Mouse (Mus musculus) fibroblast of lung, adult 2 months (primary cell): ENCODE data around the gene Tmem98.

ENCODE experiments used
- DNase-seq: peaks from one replicate; pipeline ENCODE4 v3.0.0-alpha.2; 2011; ENCODE audit warnings: low read depth

The Tmem98 gene

DNA sequence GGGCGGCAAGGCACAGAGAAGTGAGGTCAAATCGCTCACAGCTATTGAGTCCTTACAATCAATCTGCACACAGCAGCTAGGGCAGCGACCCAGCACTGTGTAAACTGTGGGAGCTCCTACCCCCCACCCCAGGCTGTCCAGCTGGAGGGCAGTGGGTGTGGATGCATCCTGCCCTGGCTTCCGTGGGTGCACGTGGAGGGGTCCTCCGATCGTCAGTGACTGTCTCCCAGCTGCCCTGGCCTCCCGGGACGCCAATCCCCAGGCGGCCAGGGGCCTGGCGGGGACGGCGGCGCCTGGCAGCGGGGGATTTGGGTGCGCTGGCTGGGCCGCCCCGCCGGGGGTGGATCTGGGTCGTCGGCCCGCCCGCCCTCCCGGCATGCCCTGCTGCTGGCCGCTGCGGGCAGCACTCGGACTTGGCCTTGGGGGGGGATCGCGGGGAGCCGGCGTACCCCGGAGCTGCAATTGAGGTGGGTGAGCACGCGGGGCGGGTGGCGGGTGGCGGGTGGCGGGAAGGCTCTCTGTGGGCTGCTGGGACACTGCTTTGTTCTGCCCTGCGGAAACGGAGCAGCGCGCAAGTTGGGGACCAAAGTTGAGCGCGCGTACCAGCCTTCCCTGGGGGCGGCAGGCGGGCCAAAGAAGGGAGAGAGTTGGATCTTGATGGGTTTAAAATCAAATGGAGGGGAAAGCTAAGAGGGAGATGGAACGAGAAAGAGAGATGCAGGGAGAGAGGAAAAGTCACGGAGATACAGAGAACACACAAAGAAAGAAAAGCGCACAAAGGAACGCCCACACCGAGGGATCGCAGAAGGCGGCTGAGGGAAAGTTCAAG, at the start of gene Tmem98:
Tmem98 (plus strand) TSS at position 183 of the 829 bp plus-strand sequence.
- no peak for DNase-seq

- DNase-seq: no peak
These were observed 48.5 kb upstream of the Tmem98 start for GRCm38 (mm10) chr11:80761285-80761974.

DNA sequence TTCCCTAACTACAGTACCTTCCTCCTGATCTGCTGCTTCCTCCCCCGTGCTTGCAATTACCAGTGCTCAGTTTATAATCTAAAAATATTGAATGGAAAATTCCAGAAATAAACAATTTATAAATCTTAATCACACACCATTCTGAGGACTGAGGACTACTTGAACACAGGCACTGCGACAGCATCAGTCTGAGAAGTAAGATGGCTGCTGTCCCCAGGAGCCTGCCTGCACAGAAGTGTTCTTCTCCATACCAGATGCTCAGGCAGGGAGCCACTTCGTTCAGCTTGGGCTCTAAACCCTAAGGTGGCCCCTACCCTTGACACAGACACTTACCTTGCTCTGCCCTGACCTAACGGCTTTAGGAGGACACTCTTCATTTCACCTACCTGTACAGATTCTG, 47.9 kb upstream of the Tmem98 start:
- no peak for DNase-seq

DNA sequence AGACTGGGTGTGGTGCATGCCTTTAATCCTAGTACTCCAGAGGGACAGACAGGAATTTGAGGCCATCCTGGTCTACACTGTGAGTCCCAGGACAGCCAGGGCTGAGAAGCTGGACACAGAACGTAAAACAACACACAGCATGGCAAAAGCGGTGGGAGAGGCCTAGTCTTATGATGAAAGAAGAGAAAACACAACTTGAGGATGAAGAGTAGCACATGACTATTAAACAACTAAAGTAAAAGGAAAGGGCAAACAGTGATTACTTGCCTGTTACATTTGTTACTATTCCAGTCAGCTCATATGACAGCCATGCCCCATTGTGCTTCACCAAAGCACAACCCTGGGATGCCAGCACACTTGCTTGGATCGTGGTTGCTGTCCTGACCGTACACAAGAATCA, 43.9 kb upstream of the Tmem98 start:
- DNase-seq: no peak

DNA sequence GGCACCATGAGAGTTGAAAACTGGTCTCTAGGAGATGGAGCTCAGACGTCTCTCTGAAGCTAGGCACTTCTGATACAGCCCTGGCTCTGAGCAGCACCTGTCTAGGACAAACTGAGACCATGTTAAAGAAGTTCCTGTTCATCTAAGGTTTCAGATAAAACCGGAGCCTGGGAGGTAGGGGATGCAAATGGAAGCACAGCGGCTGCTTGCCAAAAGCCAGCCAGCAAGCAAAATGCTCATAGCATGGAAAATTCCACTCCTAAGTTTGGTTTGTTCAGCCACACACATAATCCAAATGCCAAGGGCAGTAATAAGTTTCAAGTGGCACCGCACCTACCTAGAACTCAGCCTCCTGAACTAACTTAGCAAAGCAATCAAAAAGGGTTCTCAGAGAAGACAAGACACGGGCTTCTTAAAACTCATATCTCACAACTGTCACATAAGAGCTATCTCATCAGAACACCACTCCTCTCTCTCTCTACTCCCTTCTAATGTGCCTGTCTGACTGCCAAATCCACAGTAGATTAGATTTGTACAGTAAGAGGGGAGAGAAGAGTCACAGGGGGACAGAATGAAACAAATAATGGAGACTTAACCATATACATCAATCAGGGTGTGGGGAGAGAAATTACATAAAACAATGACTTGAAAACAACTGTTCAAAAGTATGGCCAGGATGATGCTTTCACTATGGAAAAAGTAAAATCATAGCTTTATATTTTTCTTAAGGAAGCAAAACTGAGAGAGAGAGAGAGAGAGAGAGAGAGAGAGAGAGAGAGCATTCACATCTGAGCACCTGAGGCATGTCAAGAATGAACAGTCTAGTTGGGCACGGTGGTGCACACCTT, 43.3 kb upstream of the Tmem98 start:
- DNase-seq: no peak

GRCm38 (mm10) chr11:80767320-80767617, 42.7 kb upstream of the Tmem98 start:
- DNase-seq: no peak

DNA sequence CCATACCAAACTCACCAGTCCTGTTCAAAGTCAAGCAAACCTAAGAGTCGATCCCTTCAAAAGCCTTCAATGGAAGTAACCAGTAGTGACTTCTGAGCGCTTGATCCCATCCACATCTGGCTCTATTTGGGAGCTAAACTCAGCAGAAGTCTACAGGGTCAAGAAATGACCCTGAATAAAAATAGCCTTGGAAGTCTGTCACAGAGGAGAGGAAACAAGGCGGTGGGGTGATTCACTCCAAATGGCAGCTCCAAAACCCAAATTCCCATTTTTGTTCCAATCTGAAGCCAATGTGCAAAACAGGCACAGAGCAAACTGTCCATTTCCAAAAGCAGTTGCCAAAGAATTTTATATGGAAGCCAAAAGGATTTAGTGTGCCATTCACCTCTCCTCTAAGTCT, 38.8 kb upstream of the Tmem98 start:
- DNase-seq: peak; percentile 73

DNA sequence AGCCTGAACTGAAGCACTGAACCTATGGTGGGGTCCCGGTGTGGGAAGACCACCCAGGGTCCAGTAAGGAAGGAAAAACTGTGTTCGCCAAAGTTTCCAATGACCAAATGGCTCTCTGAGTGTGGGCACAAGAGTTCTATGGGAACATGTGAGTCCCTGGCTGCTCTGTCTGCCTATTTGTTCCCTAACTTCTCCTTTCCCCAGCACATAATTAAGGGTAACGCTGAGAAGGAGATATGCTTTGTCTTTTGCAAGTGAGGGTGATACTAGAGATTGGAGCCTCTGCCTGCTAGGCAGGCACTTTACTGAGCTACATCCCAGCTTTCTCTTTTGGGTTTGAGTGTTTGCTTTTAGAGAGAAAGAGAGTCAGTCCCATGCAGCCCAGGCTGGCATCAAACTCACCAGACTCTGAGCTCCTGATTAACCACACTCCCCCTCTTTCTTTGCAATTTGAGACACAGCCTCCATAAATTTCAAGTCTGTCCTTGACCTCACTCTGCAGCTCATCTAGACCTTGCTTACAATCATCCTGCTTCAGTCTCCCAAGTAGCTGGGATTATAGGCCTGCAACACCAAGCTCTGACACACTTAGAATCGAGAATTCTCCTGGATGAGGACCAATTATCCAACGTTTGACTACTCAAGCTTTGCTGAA, 38.3 kb upstream of the Tmem98 start:
- DNase-seq: no peak

DNA sequence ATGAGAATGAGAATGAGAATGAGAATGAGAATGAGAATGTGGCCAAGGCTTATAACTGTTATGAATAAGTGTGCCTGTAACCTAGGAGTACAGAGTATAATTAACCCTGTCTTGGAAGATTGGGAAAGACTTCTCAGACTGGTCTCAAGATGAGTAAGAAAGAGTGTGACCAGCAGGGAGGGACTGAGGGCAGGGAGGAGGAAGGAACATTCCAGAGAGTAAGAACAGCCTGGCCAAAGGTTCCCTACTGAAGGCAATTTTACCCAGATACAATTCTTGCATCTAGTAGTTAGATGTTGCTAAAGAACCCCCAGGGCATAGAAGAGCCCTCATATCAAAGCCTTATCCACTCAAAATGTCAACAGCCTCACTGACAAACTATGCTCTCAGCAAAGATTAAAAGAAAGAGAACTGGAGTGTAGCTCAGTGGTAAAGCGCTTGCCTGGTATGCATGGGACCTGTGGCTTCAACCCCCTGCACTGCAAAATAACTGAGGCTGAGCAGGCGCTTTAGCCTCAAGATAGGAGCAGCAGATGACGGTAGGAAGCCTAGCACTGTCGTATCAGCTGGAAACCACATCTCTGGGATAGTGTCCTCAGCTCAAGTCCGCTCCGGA, 37.3 kb upstream of the Tmem98 start:
- no peak for DNase-seq

DNA sequence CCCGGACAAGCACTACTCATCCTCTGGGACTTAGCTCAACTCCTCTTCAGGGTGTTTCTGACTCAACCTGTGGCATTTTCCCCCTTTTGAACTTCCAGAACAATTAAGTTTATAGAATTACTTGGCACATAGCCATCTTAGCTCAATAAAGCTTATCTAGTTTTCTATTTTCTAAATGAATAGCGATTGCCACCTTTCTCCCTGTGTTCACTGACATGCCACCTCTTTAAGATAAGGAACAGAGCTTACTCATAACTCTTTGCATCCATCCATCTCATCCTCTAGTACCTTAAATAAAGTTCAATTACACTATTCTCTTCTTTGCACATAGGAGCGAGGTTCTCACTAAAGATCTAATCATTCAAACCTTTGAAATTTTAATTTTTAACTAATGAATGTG, 34.4 kb upstream of the Tmem98 start:
- DNase-seq: no peak

DNA sequence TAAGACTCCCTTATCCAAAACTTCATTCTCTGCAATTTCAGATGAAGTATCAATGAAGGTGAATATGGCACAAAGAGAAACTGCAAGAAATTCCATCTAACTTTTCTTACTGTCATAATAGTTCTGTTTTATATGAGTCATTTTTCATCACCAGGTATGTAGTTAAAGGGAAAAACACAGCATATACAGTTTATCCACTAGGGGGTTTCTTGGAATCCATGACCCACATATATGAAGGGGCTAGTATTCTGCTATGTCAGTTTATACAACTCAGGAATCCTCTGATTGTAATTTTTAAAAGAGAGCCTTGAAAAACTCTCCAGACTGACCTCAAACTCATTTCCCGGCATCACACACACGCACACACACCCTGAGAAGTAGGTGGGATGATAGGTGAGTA, 32.3 kb upstream of the Tmem98 start:
- DNase-seq: no peak

DNA sequence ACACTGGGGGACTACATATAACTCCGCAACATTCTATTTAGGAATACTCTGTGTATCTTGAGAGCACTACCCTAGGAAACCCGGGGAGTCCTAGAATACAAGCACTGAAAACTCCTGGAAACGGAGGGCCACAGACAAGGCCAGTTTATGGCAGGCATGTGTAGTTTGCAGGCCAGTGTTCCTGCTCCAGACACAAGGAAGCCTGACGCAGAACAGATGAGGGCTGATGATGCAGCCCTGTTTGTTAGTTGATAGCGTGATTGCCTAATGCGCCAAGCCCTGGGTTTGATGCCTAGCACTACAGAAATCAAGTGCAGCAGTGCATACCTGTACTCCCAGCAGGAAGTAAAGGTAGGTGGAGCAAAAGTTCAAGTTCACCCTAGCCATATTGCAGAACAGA, 31.8 kb upstream of the Tmem98 start:
- no peak for DNase-seq

DNA sequence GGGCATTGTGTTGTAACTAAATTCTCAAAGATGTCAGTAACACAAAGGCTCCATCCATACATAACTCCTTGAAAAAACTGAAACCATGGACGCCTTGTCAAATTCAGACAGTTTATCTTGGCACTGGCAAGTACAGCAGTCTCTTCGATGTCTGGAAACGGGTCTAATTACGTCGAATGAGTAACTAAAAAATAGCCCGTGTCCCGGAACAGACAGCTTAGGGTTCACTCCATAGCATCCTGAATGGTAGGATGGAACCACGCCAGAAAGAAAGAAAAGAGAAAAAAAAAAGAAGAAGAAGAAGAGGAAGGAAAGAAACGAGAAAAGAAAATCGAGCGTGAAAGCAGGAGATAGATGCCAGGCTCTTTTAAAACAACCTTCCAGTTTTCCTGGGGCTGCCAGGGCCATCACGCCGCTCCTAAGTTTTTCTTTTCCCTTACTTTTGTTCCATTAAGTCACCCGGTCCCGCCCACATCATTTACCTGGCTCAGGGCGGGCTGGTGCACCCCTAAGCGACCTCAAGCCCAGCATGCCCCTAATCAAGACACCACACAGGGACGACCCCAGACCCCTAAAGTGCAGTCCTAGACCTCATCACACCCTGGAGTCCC, 31.0 kb upstream of the Tmem98 start:
- no peak for DNase-seq

- peak; percentile 57 for DNase-seq
These were observed 30.2 kb upstream of the Tmem98 start, which contains the start of gene Myo1d for GRCm38 (mm10) chr11:80779527-80780344. Gene Myo1d, minus strand, starts transcription at chr11:80780025.

DNA sequence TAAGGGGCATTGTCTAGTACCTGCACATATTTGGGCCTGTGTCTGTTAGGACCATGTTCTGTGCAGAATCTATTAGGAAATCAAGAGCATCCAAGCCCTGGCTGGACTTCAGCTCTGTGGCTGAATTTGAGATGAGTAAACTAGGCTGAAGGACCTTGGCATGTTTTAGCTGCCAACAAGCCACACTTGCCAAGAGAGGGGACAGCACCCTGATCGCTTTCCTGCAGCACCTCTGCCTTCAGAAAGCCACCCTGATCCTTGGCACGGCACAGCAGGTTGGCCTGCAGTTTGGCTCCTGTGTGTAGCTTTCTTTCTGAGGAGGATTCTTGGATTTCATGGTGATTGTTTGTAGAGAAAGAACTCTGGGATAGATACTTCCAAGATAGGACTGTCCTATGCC, 28.4 kb upstream of the Tmem98 start:
- no peak for DNase-seq

DNA sequence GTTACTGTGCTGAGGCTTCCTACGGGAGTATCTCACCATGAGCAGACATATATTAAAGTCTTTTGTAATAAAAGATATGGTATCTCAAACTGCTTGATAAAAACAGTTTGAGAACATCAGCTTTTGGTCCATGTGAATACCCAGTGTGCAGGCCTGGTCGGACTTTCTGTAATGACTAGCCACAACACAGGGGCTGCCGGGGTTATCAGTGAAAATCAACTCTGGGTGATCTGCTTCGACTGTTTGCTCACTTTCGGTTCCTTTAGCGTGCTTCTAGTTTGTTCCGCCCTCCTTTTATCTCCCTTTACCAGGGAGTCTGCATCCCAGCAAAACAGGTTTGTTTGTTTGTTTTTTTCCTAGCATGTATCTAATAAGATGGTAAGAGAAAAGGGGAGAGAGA, 26.5 kb upstream of the Tmem98 start:
- DNase-seq: no peak

GRCm38 (mm10) chr11:80784294-80784743, 25.7 kb upstream of the Tmem98 start:
- no peak for DNase-seq

DNA sequence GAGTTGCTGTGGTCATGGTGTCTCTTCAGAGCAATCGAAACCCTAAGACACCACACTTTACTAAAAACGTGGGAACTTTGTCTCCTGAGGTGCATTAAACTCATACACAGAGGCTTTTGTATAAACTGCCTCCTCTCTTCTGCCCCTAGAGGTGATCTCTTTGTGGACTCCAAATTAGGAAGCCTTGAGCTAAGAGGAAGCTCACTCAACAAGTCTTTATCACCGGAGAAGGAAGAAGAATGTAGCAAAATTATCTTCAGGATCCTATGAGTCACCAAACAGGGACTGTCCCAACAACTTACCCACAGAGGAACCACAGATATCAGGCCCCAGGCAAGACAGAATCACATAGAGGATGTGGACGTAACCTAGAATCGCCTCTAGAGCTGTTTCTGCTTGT, 24.3 kb upstream of the Tmem98 start:
- no peak for DNase-seq

GRCm38 (mm10) chr11:80789647-80790240, 20.2 kb upstream of the Tmem98 start:
- DNase-seq: no peak

GRCm38 (mm10) chr11:80790413-80790812, 19.6 kb upstream of the Tmem98 start:
- no peak for DNase-seq
